Mouse (Mus musculus): Measurements from ENCODE around the gene Hist1h1a. TPM values are rescaled to one million over a fixed set of nuclear protein-coding genes. Genes with fewer than 3 reads are reported as not detected.
"Not testable (repeated sequence)": the region's sequence is repeated elsewhere in the genome, so short reads cannot be mapped to it uniquely, and the experiment has no call there.

Gene Hist1h1a
- polyA plus RNA-seq, 1 experiment = 4.3 TPM

- H3K4me1 ChIP-seq (ENCODE audit: control insufficient read depth, insufficient read depth, low read length) = peaks cover 9% of the 10 kb centered on the region
These were observed 19.5 kb upstream of the Hist1h1a start for GRCm38 (mm10) chr13:23743963-23744362.

GRCm38 (mm10) chr13:23744421-23745380 is 18.8 kb upstream of the Hist1h1a start:
- H3K4me1 ChIP-seq (ENCODE audit: control insufficient read depth, insufficient read depth, low read length) = peaks cover 6% of the 10 kb centered on the region
- H3K27ac ChIP-seq (ENCODE audit: control insufficient read depth, insufficient read depth, low read depth, low read length) = no peak overlapping the region; the same call in 1 of the 2 replicates
- TF ChIP-seq CTCF (IDR thresholded peaks at IDR 0.05; ENCODE audit: control insufficient read depth, insufficient read depth, insufficient replicate concordance, low read depth, low read length) = no peak
- TF ChIP-seq POLR2A (IDR thresholded peaks at IDR 0.05; ENCODE audit: control insufficient read depth, low read depth, low read length) = no peak
- H3K36me3 ChIP-seq (ENCODE audit: control insufficient read depth, insufficient read depth, low read length) = no peaks in the 10 kb centered on the region
- H3K4me3 ChIP-seq (ENCODE audit: control insufficient read depth, low read depth, low read length) = peak overlapping the region; percentile 27; the same call in 1 of the 2 replicates
- H3K27me3 ChIP-seq (ENCODE audit: control insufficient read depth, insufficient read depth, low read length) = no peaks in the 10 kb centered on the region

More at GRCm38 (mm10) chr13:23743963-23744362, 19.5 kb upstream of the Hist1h1a start:
- Histone ChIP-seq H3K36me3 (ENCODE audit: control insufficient read depth, insufficient read depth, low read length) (no peaks in the 10 kb centered on the region), H3K27me3 (ENCODE audit: control insufficient read depth, insufficient read depth, low read length) (no peaks in the 10 kb centered on the region), H3K4me3 (ENCODE audit: control insufficient read depth, low read depth, low read length) (no peak overlapping the region), H3K27ac (ENCODE audit: control insufficient read depth, insufficient read depth, low read depth, low read length) (no peak overlapping the region)
- TF ChIP-seq CTCF (IDR thresholded peaks at IDR 0.05; ENCODE audit: control insufficient read depth, insufficient read depth, insufficient replicate concordance, low read depth, low read length) (no peak), POLR2A (IDR thresholded peaks at IDR 0.05; ENCODE audit: control insufficient read depth, low read depth, low read length) (no peak)

GRCm38 (mm10) chr13:23745381-23746161 is 17.9 kb upstream of the Hist1h1a start, which contains the start of gene Hist1h3c:
Hist1h3c (minus strand) TSS chr13:23745602.
- Histone ChIP-seq H3K4me1 (ENCODE audit: control insufficient read depth, insufficient read depth, low read length) (peaks cover 6% of the 10 kb centered on the region), H3K27me3 (ENCODE audit: control insufficient read depth, insufficient read depth, low read length) (no peaks in the 10 kb centered on the region), H3K27ac (ENCODE audit: control insufficient read depth, insufficient read depth, low read depth, low read length) (peak within 1 kb of the TSS; percentile 58), H3K4me3 (ENCODE audit: control insufficient read depth, low read depth, low read length) (peak within 1 kb of the TSS; percentile 37), H3K36me3 (ENCODE audit: control insufficient read depth, insufficient read depth, low read length) (no peaks in the 10 kb centered on the region)
- TF ChIP-seq CTCF (IDR thresholded peaks at IDR 0.05; ENCODE audit: control insufficient read depth, insufficient read depth, insufficient replicate concordance, low read depth, low read length) (no peak), POLR2A (IDR thresholded peaks at IDR 0.05; ENCODE audit: control insufficient read depth, low read depth, low read length) (no peak)

GRCm38 (mm10) chr13:23746201-23747080 is 17.0 kb upstream of the Hist1h1a start, which contains the start of gene Hist1h2bb:
Hist1h2bb (plus strand) TSS chr13:23746734.
- Histone ChIP-seq H3K27ac (ENCODE audit: control insufficient read depth, insufficient read depth, low read depth, low read length) (peak within 1 kb of the TSS; percentile 65), H3K4me3 (ENCODE audit: control insufficient read depth, low read depth, low read length) (peak within 1 kb of the TSS; percentile 37)
- not testable (repeated sequence) for H3K27me3 ChIP-seq (ENCODE audit: control insufficient read depth, insufficient read depth, low read length); H3K4me1 ChIP-seq (ENCODE audit: control insufficient read depth, insufficient read depth, low read length); H3K36me3 ChIP-seq (ENCODE audit: control insufficient read depth, insufficient read depth, low read length)

- Histone ChIP-seq H3K36me3 (ENCODE audit: control insufficient read depth, insufficient read depth, low read length) (no peaks in the 10 kb centered on the region), H3K4me1 (ENCODE audit: control insufficient read depth, insufficient read depth, low read length) (peaks cover 6% of the 10 kb centered on the region), H3K27ac (ENCODE audit: control insufficient read depth, insufficient read depth, low read depth, low read length) (peak overlapping the region; percentile 65; the same call in 1 of the 2 replicates), H3K4me3 (ENCODE audit: control insufficient read depth, low read depth, low read length) (no peak overlapping the region), H3K27me3 (ENCODE audit: control insufficient read depth, insufficient read depth, low read length) (no peaks in the 10 kb centered on the region)
- TF ChIP-seq CTCF (IDR thresholded peaks at IDR 0.05; ENCODE audit: control insufficient read depth, insufficient read depth, insufficient replicate concordance, low read depth, low read length) = no peak
- TF ChIP-seq POLR2A (IDR thresholded peaks at IDR 0.05; ENCODE audit: control insufficient read depth, low read depth, low read length) = no peak
These were observed 16.2 kb upstream of the Hist1h1a start for GRCm38 (mm10) chr13:23747081-23747891.

- H3K27ac ChIP-seq (ENCODE audit: control insufficient read depth, insufficient read depth, low read depth, low read length) = no peak overlapping the region
- H3K4me3 ChIP-seq (ENCODE audit: control insufficient read depth, low read depth, low read length) = no peak overlapping the region
- H3K27me3 ChIP-seq (ENCODE audit: control insufficient read depth, insufficient read depth, low read length) = no peaks in the 10 kb centered on the region
- H3K36me3 ChIP-seq (ENCODE audit: control insufficient read depth, insufficient read depth, low read length) = no peaks in the 10 kb centered on the region
- TF ChIP-seq POLR2A (IDR thresholded peaks at IDR 0.05; ENCODE audit: control insufficient read depth, low read depth, low read length) = no peak
- no peak for TF ChIP-seq CTCF (IDR thresholded peaks at IDR 0.05; ENCODE audit: control insufficient read depth, insufficient read depth, insufficient replicate concordance, low read depth, low read length)
- H3K4me1 ChIP-seq (ENCODE audit: control insufficient read depth, insufficient read depth, low read length) = peaks cover 7% of the 10 kb centered on the region
These were observed 15.6 kb upstream of the Hist1h1a start for GRCm38 (mm10) chr13:23747892-23748288.

All from testis, adult 2 months (tissue).